Mouse (Mus musculus) liver, postnatal 0 days (tissue): ENCODE data around the gene Dyrk3. TPM values are rescaled to one million over a fixed set of nuclear protein-coding genes. Genes with fewer than 3 reads are reported as not detected.

Experiments used
- ATAC-seq: fragments of 200-750 bp; cut with Nextera tagmentation; 2 replicates; pipeline ENCODE4 v1.8.0; 2017; ENCODE audit warnings: mild to moderate bottlenecking, moderate library complexity
- DNase-seq: peaks from one replicate; pipeline ENCODE4 v3.0.0-alpha.2; 2016
- H3K27ac ChIP-seq: fragments of 300-500 bp; sonication (generic); 2 replicates; pipeline ENCODE4 v1.5.1; 2014; ENCODE audit warnings: antibody characterized with exemption, moderate library complexity, mild to moderate bottlenecking, low read depth
- H3K27me3 ChIP-seq: fragments of 300-500 bp; sonication (generic); 2 replicates; pipeline ENCODE4 v1.6.1; 2014; ENCODE audit warnings: low read length, control low read depth, mixed read lengths; ENCODE audit not compliant: insufficient read depth
- H3K36me3 ChIP-seq: fragments of 300-500 bp; sonication (generic); replicated peaks from 2 replicates; pipeline ENCODE4 v1.6.1; 2014; ENCODE audit warnings: mild to moderate bottlenecking, control low read depth, low read length, moderate library complexity, mixed read lengths; ENCODE audit not compliant: insufficient read depth
- H3K4me1 ChIP-seq: fragments of 300-500 bp; sonication (generic); 2 replicates; pipeline ENCODE4 v1.6.1; 2014; ENCODE audit warnings: antibody characterized with exemption, mild to moderate bottlenecking, control low read depth; ENCODE audit not compliant: insufficient read depth
- H3K4me2 ChIP-seq: fragments of 300-500 bp; sonication (generic); 2 replicates; pipeline ENCODE4 v1.6.1; 2014; ENCODE audit warnings: low read depth, mild to moderate bottlenecking, low read length, moderate library complexity, mixed read lengths
- H3K4me3 ChIP-seq: fragments of 300-500 bp; sonication (generic); 2 replicates; pipeline ENCODE4 v1.5.1; 2014; ENCODE audit warnings: low read depth, low read length
- H3K9ac ChIP-seq: fragments of 300-500 bp; sonication (generic); replicated peaks from 2 replicates; pipeline ENCODE4 v1.6.1; 2014; ENCODE audit warnings: mild to moderate bottlenecking, moderate library complexity
- H3K9me3 ChIP-seq: fragments of 300-500 bp; sonication (generic); 2 replicates; pipeline ENCODE4 v1.6.1; 2016; ENCODE audit warnings: mild to moderate bottlenecking, control low read depth, low read length, mixed read lengths
- CTCF ChIP-seq: sonication (generic); IDR thresholded peaks from 2 replicates; pipeline ENCODE4 v1.5.1; 2016; ENCODE audit warnings: antibody characterized with exemption, low read depth
- EP300 ChIP-seq: IDR thresholded peaks from 2 replicates; pipeline ENCODE4 v1.6.1; 2016; ENCODE audit warnings: antibody characterized with exemption, low read depth, mild to moderate bottlenecking
- WGBS: fragments of 180-500 bp; shearing (Covaris S2); extraction: QIAGEN DNeasy Blood & Tissue Kit; methylation state at CpG from one replicate; pipeline ENCODE4 v1.1.7; 2014; ENCODE audit not compliant: insufficient replicate concordance; 5-methylcytosine and 5-hydroxymethylcytosine counted together
- polyA plus RNA-seq: library from polyadenylated mRNA; unstranded; fragments of >200 nt; fragmentation: Nextera tagmentation; extraction: Ambion mirVana; gene quantifications from 2 replicates; pipeline ENCODE4 v1.2.1, GENCODE M21; 2015

Gene Dyrk3
- polyA plus RNA-seq, 1 experiment from 2014 or later = 10.3 TPM

GRCm38 (mm10) chr1:131089525-131090127, 48.5 kb downstream of the Dyrk3 start:
- Histone ChIP-seq H3K4me3 (no peak overlapping the region), H3K27ac (peak overlapping the region; percentile 81), H3K27me3 (no peaks in the 10 kb centered on the region), H3K9me3 (no peaks in the 10 kb centered on the region), H3K4me2 (peak overlapping the region; percentile 42), H3K9ac (peak overlapping the region; percentile 23; the same call in 1 of the 2 replicates), H3K4me1 (peaks cover 91% of the 10 kb centered on the region), H3K36me3 (no peaks in the 10 kb centered on the region)
- TF ChIP-seq EP300 = no peak
- TF ChIP-seq CTCF = no peak
- DNase-seq (no peak), ATAC-seq (peak; percentile 77)
- 44% methylated on average over 2 of the region's 2 CpGs for WGBS

GRCm38 (mm10) chr1:131088547-131088946, 49.6 kb downstream of the Dyrk3 start:
- H3K27ac ChIP-seq = no peak overlapping the region
- H3K4me3 ChIP-seq = no peak overlapping the region
- peaks cover 92% of the 10 kb centered on the region for H3K4me1 ChIP-seq
- no peak for DNase-seq
- H3K4me2 ChIP-seq = no peak overlapping the region
- no peak for ATAC-seq
- H3K9me3 ChIP-seq = no peaks in the 10 kb centered on the region
- no peak for TF ChIP-seq EP300
- TF ChIP-seq CTCF = no peak
- 54% methylated on average over 11 of the region's 11 CpGs for WGBS
- no peaks in the 10 kb centered on the region for H3K27me3 ChIP-seq
- H3K36me3 ChIP-seq = no peaks in the 10 kb centered on the region
- no peak overlapping the region for H3K9ac ChIP-seq

- TF ChIP-seq CTCF = no peak
- no peak for TF ChIP-seq EP300
- Histone ChIP-seq H3K27ac (peak overlapping the region; percentile 75), H3K4me2 (peak overlapping the region; percentile 55), H3K4me3 (no peak overlapping the region), H3K9ac (peak overlapping the region; percentile 32; the same call in 1 of the 2 replicates), H3K36me3 (no peaks in the 10 kb centered on the region), H3K27me3 (no peaks in the 10 kb centered on the region), H3K9me3 (no peaks in the 10 kb centered on the region), H3K4me1 (peaks cover 91% of the 10 kb centered on the region)
- DNase-seq (peak; percentile 79), ATAC-seq (peak; percentile 40)
- WGBS = 33% methylated on average over 7 of the region's 7 CpGs
These were observed 51.2 kb downstream of the Dyrk3 start for GRCm38 (mm10) chr1:131086907-131087306.

- peaks cover 93% of the 10 kb centered on the region for H3K4me1 ChIP-seq
- no peak overlapping the region for H3K4me3 ChIP-seq
- no peaks in the 10 kb centered on the region for H3K9me3 ChIP-seq
- H3K36me3 ChIP-seq = no peaks in the 10 kb centered on the region
- H3K4me2 ChIP-seq = peak overlapping the region; percentile 55; the same call in 1 of the 2 replicates
- WGBS = 42% methylated on average over 4 of the region's 4 CpGs
- no peaks in the 10 kb centered on the region for H3K27me3 ChIP-seq
- TF ChIP-seq CTCF (no peak), EP300 (no peak)
- no peak overlapping the region for H3K9ac ChIP-seq
- ATAC-seq (no peak), DNase-seq (no peak)
- H3K27ac ChIP-seq = peak overlapping the region; percentile 75
These were observed 52.0 kb downstream of the Dyrk3 start for GRCm38 (mm10) chr1:131085957-131086739.

GRCm38 (mm10) chr1:131085272-131085671, 52.9 kb downstream of the Dyrk3 start:
- no peaks in the 10 kb centered on the region for H3K36me3 ChIP-seq
- no peaks in the 10 kb centered on the region for H3K9me3 ChIP-seq
- H3K4me2 ChIP-seq = peak overlapping the region; percentile 56
- ATAC-seq (no peak), DNase-seq (no peak)
- H3K4me3 ChIP-seq = no peak overlapping the region
- no peaks in the 10 kb centered on the region for H3K27me3 ChIP-seq
- WGBS = 55% methylated on average over 3 of the region's 3 CpGs
- TF ChIP-seq CTCF = no peak
- TF ChIP-seq EP300 = no peak
- peak overlapping the region; percentile 97 for H3K27ac ChIP-seq
- no peak overlapping the region for H3K9ac ChIP-seq
- H3K4me1 ChIP-seq = peaks cover 93% of the 10 kb centered on the region

GRCm38 (mm10) chr1:131084289-131084688, 53.9 kb downstream of the Dyrk3 start:
- ATAC-seq (peak; percentile 81), DNase-seq (peak; percentile 66)
- H3K9me3 ChIP-seq = no peaks in the 10 kb centered on the region
- H3K27ac ChIP-seq = peak overlapping the region; percentile 97
- no peaks in the 10 kb centered on the region for H3K36me3 ChIP-seq
- peaks cover 89% of the 10 kb centered on the region for H3K4me1 ChIP-seq
- WGBS = 10% methylated on average over 8 of the region's 8 CpGs
- TF ChIP-seq EP300 = 0 out of 2 replicates have a peak, but pooled peaks have one; percentile 65
- TF ChIP-seq CTCF = no peak
- peak overlapping the region; percentile 26; the same call in 1 of the 2 replicates for H3K9ac ChIP-seq
- H3K4me2 ChIP-seq = peak overlapping the region; percentile 56
- H3K27me3 ChIP-seq = no peaks in the 10 kb centered on the region
- H3K4me3 ChIP-seq = peak overlapping the region; percentile 9; the same call in 1 of the 2 replicates
